Mouse (Mus musculus): ENCODE data around the gene Gm11213.

Gm11213 gene

GRCm38 (mm10) chr4:63604945-63605344 lies at the start of gene Gm11213:
TSS of gene Gm11213 (minus strand) at chr4:63605261.
- no peak for DNase-seq (ENCODE audit: extremely low spot score, low spot score)

DNA sequence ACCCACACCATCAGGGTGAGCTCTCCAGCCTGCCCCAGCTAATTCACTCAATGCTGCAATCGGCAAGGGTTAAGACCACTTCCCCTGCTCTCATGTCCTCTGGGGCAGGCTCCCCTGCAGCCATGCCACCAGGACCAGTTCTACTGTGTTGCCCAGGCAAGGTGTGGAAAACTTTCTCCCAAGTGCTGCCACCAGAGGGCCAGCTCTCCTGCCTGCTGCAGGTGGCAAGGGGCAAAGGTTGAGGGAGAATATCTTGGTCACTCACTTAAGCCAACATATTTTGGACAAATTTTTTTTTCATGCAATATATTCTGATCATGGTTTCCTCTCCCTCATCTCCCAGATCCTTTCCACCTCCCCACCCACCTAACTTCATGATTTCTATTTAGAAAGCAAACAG lies 49.3 kb upstream of the Gm11213 start:
- no peak for DNase-seq (ENCODE audit: extremely low spot score, low spot score)

- DNase-seq (ENCODE audit: extremely low spot score, low spot score): no peak
Measured at GRCm38 (mm10) chr4:63643956-63644726, 39.1 kb upstream of the Gm11213 start.

GRCm38 (mm10) chr4:63639842-63640241 lies 34.8 kb upstream of the Gm11213 start:
- no peak for DNase-seq (ENCODE audit: extremely low spot score, low spot score)

DNA sequence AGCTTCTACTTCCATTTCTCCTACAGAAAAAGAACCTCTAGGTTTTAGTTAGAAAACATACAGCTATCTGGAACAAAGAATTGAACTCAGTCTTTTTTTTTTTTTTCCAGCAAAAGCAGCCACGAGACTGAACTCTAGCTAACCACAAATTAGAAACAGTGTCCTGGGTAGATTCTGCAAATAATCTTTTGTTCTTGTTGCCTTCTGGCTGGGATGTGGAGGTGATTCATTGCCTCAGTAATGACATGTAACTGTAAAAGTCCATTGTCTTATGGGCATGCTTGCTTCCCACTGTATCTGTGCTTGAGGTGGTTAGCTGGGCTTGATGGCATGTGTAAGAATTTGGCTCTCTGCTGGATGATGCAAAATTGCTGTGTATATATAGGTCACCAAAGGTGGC lies 33.5 kb upstream of the Gm11213 start:
- DNase-seq (ENCODE audit: extremely low spot score, low spot score): no peak

DNA sequence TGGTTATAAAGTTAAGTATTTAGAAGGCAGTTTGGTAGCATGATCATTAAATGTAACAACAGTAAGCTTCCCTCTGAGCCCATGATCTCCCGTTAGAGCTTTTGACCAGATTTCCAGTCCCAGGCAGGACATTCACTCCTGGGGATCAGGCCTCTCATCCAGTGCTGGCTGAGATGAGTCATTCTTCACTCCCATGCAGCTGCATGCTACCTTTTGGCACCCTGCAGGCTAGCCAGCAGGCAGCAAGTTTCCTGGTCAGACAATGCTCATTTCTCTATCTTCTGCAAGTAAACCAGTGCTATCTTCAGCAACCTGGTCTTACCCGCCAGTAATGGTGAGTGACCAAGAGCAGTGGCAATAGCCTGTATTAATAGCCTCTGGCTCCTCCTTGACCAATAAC lies 28.1 kb upstream of the Gm11213 start:
- DNase-seq (ENCODE audit: extremely low spot score, low spot score): no peak

DNA sequence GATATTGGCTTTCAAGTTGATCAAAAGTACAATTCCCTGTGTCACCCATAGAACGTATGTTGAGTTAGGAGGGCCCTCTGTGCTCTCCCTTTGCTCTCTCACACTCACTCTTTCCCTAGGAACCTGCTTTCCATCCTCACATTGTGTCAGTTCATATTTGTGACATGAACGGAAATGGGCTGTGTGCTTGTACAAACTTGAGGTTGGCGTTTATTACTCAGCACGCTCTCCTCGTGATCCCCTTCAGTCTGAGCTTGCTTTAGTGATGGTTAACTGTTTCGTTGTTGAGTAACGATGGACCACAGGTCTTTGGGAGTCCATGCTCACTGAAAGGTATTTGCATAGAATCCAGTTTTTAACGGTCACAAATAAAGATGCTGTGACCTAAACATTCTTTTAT lies 22.1 kb upstream of the Gm11213 start:
- no peak for DNase-seq (ENCODE audit: extremely low spot score, low spot score)

DNA sequence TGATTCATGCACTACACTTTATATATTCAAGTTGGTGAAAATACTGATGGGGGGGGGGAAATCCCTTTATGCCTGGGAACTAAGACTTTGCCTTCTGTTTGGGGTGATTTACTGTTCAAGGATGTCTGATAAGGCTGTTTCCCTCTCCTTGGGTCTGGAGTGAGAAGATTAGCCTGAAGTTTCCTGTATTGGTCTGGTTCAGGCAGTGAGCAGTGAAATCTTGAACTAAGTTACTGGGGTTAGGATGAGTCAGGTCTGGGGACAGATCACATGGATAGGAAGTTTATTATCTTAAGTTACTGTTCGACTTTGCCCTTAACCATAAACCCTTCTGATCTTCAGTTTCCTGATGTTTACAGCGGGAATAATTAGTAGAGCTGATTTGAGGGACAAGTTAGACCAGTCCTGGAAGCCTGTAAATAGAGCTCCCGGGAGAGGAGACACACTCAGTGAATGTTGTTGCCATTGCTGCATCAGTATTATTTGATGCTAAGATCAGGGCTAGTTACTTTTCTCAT lies 20.6 kb upstream of the Gm11213 start:
- DNase-seq (ENCODE audit: extremely low spot score, low spot score): no peak

DNA sequence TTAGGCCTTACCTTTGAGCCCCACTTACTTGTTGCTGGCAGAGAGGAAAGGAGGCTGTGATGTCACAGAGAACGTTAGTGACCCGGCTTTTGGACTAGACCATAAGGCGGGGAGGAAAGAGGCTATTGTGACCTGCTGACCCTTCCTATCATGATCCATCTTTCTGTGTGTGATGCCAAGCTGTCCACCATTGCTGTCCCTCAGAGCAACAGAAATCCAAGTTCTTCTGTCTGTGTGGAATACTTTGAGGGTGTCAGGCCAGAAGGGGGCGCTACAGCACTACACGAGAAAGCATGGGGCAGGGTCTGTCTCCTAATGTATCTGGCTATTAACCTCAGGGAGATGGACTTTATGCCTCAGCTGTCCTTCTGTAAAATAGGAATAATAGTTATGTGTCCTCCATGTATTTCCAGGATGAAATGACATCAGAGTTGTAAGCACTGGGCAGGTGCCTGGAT lies 17.3 kb upstream of the Gm11213 start, which contains the start of gene Tex48:
TSS of gene Tex48 (minus strand) at position 51 of the 458 bp plus-strand sequence.
- peak; percentile 45 for DNase-seq (ENCODE audit: extremely low spot score, low spot score)

- DNase-seq (ENCODE audit: extremely low spot score, low spot score): no peak
Measured at GRCm38 (mm10) chr4:63621861-63622260, 16.8 kb upstream of the Gm11213 start.

- no peak for DNase-seq (ENCODE audit: extremely low spot score, low spot score)
Measured at GRCm38 (mm10) chr4:63608391-63608790, 3.3 kb upstream of the Gm11213 start.

GRCm38 (mm10) chr4:63605968-63606367 lies 907 bp upstream of the Gm11213 start:
- no peak for DNase-seq (ENCODE audit: extremely low spot score, low spot score)

DNA sequence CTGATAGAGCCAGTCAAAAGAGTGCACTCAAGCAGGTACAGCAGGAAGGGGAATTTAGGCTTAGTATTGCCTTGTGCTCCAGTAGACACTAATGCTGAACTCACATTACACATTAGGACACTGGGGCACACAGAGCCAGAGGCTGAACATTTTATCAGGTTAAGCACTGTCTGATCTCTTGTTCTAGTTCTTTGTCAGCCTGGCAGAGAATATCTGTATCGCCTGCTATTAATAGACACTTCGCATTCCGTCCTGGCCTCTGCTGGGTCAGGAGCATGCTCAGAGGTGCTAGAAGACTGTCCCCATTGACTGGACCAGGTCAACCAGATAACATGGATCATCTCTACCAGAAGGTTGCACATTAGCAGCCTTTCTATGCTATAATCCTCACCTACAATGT lies 484 bp upstream of the Gm11213 start:
- DNase-seq (ENCODE audit: extremely low spot score, low spot score): no peak

DNA sequence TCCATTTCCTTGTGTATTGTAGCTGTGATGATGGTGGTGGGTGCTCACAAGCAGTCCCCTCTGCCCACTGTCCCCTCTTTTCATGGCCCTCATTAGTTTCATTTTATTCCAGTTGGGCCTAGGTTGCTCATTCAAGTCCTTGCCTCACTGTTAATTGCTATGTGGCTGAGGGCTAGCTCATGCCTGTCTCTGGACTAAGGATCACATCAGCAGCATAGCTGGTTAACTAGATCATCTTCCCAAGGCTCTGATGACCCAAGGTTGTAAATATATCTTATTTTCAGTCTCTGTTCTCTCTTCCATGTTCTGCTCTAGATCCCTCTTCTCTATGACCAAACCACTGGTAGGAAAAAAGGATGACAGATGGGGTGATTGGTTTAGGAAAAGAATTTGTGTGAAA lies 3.8 kb downstream of the Gm11213 start:
- no peak for DNase-seq (ENCODE audit: extremely low spot score, low spot score)

DNA sequence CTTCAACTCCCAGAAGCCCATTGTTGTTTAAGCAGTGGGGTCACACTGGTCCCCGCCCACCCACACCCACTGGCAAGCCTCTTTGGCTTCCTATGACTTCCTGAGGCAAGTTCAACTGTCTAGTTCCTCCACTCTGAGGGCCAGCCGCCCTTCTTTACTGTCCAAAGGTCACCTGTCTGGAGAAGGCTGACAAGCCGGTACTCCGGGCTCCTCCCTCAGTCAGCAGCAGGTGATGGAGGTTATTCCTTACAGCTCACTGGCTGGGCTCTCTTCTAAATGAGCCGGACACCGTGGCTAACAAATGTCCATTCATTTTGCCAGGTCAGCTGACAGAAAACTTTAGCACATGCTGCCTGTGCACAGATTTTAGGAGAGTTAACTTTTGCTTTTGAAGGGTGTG lies 4.3 kb downstream of the Gm11213 start:
- DNase-seq (ENCODE audit: extremely low spot score, low spot score): no peak

DNA sequence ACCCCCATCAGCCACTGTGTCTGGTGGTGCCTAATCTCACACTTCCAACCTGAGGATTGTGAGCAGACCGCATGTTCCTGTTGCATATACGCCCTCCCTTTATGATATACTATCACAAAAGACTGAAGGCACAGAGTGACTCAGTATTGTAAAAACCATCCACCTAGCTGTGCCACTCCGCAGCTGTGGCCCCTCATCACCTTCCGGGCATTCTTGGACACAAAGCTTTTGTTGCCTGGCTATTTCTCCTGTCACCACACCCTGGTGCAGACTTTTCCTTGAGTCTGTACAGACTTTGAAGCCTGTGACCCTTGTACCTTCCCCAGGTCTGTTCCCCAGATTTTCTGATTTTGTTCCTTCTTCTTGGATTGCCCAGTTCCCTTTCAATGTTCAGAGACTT lies 9.1 kb downstream of the Gm11213 start:
- no peak for DNase-seq (ENCODE audit: extremely low spot score, low spot score)

DNA sequence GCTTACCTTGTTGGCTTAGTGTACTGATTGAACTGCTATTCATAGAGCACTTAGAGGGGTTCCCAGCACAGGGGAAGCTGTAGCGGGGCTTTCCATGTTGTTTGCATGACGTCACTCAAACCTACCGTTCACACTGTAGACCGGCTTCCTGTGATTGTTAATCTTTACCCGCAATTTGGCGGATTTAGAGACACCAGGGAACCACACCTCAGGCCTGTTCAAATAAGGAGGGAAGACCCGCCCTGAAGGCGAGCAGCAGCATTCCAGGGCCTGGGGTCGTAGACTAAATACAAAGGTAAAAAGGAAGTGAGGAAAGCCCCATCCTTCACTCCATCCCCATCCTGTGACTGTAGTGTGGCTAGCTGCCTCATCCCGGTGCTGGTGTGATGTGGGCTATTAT lies 9.8 kb downstream of the Gm11213 start:
- no peak for DNase-seq (ENCODE audit: extremely low spot score, low spot score)

DNA sequence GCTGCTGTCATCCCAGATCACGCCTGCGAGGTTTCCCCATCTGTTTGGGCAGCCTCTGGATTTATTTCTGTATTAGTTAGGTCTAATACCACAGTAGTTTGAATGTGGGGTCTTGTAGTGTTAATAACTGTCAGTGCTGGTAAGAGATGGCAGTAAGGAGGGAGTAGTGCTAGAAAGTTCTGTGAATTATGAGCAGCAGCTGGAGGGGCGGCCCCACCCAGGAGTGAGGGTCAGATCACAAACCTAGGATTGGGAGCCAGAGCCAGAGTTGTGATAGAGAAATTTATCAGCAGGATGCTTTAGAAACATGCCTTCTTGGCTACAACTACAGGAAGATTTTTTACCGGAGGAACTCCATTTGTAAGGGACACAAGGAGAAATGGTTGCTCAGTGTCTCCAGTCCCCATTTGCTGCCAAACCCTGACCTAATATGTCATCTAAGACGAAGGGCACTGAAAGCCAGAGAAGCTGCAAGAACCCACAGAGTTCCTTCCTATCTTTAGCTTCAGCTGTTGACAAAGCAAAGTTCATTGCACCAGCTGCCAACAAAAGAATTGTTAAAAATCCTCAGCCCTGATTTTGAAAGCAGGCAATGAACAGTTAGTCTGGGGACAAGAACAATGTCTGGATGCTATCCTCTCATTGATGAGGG lies 10.5 kb downstream of the Gm11213 start:
- no peak for DNase-seq (ENCODE audit: extremely low spot score, low spot score)

GRCm38 (mm10) chr4:63590538-63590937 lies 14.5 kb downstream of the Gm11213 start:
- no peak for DNase-seq (ENCODE audit: extremely low spot score, low spot score)

DNA sequence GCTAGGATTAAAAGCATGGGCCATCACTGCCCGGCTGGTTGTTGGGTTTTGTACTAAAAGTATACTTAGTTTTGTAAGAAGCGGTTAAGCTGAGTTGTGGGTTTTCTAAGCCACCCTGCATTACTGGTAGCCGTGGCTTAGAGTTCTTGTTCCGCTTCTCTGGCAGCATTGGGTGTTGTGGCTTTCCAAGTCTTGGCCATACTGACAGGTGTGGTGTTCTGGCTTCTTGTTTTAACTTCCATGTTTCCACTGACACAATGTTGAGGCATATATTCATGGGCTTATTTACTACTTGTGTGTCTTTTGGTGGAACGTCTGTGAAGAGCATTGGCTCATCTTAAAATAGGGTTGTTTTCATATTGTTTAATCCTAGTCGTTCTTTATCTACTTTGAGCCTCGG lies 15.1 kb downstream of the Gm11213 start:
- DNase-seq (ENCODE audit: extremely low spot score, low spot score): no peak

GRCm38 (mm10) chr4:63586240-63586639 lies 18.8 kb downstream of the Gm11213 start:
- no peak for DNase-seq (ENCODE audit: extremely low spot score, low spot score)

DNA sequence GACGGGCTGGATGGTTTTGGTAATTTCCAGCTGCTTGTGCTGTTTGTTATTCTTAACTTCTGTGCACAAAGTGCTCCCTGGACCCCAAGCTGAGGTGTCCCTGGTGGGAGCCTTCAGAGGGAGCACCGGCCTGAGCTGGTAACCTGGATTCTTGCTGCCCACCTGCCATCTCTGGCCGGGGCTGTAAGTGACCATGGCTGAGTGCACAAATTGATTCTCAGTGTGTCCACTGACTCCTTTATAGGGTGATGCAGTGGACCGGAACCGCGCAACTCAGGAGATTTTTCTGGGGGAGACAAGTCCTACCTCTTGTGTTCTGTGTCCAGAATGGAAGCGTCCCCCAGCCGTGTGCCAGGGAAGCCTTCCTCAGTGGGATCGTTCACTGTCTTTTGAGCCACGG lies 19.8 kb downstream of the Gm11213 start:
- DNase-seq (ENCODE audit: extremely low spot score, low spot score): no peak

DNA sequence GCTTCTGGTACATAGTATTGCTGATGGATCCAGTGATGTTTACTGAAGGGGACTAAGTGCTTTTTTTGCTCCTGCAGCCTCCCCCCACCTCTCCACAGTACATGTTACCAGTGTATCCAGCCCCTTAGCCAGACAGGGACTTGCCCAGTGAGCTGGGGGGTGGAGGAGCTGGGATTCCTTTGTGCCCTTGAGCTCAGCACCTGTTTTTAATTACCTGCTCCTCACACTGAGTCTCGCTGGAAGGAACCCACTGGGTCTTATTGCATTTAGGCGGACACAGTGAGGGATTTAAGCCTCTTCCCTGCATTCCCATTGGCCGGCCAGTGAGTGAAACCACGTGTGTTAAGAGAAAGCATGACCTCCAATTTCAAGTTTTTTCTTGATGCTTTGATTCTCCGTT lies 22.5 kb downstream of the Gm11213 start:
- peak; percentile 53 for DNase-seq (ENCODE audit: extremely low spot score, low spot score)

All from neural tube, embryonic 10.5 days (tissue).